Mouse (Mus musculus): ENCODE results near the gene Epha6. TPM values are rescaled to one million over a fixed set of nuclear protein-coding genes. Genes with fewer than 3 reads are reported as not detected.

Gene Epha6
- polyA plus RNA-seq, 1 experiment from 2014 or later = 0.34 TPM

DNA sequence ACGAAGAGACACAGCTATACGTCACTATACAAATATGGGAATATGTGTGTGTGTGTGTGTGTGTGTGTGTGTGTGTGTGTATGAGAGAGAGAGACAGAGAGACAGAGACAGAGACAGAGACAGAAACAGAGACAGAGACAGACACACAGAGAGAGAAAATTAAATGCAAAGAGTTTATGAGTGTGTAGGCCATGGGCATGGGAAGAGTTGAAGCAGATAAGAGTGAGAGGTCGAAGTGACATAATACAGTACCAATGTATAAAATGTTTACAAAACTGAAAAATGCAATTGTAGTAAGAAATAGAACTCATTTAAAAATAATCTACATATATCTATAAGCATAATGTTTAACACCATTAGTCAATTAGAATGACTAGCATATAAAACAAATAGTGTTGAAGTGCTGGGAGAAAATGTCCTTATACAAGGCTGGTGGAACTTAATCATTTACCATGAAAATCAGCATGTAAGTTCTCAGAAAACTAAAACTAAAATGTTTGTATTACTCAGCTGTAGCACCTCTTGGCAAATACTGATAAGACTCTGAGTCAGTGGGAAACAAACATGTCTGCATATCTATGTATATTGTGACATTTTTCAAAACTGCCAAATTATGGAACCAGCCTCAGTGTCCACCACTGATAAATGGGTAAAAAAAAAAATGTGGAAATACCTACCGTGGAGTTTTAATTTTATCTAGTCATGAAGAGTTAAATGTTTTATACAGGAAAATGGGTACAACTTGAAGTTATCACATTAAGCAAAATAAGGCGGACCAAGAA lies 371.2 kb downstream of the Epha6 start:
- 77% methylated on average over 5 of the region's 5 CpGs for WGBS
- H3K36me3 ChIP-seq (ENCODE audit: control insufficient read depth, insufficient read depth, low read length) = no peaks in the 10 kb centered on the region
- H3K4me3 ChIP-seq (replicated peaks; ENCODE audit: low read length) = no peak overlapping the region
- H3K9me3 ChIP-seq (replicated peaks; ENCODE audit: control insufficient read depth, low read length) = no peaks in the 10 kb centered on the region
- H3K4me2 ChIP-seq (ENCODE audit: low read depth, low read length) = no peak overlapping the region
- no peaks in the 10 kb centered on the region for H3K4me1 ChIP-seq (ENCODE audit: control insufficient read depth, insufficient read depth, low read length)
- no peak for ATAC-seq (ENCODE audit: insufficient read depth, low FRiP score)
- H3K27me3 ChIP-seq (ENCODE audit: control insufficient read depth, insufficient read depth, low read length) = no peaks in the 10 kb centered on the region
- no peak overlapping the region for H3K27ac ChIP-seq (ENCODE audit: low read length)
- no peak overlapping the region for H3K9ac ChIP-seq (ENCODE audit: low read length)

DNA sequence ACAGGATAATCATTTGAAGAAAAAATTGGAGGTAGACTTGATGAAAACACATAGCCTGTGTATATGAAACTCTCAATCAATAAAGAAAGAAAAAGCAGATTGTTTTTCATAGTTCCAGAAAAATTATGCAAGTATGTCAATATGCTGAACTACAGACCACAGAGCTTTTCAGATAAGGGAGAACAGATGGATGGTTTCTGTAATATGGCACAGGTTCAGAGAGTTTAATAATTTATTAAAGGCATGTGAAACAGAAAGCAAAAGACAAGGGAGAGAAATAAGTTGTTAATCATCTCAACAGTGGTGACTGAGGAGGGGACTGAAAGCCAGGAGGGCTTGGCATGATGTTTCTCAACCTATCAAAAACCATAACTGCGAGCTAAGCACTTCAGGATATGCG lies 372.3 kb downstream of the Epha6 start:
- Histone ChIP-seq H3K4me2 (ENCODE audit: low read depth, low read length) (no peak overlapping the region), H3K27ac (ENCODE audit: low read length) (no peak overlapping the region), H3K36me3 (ENCODE audit: control insufficient read depth, insufficient read depth, low read length) (no peaks in the 10 kb centered on the region), H3K9me3 (replicated peaks; ENCODE audit: control insufficient read depth, low read length) (no peaks in the 10 kb centered on the region), H3K27me3 (ENCODE audit: control insufficient read depth, insufficient read depth, low read length) (no peaks in the 10 kb centered on the region), H3K4me1 (ENCODE audit: control insufficient read depth, insufficient read depth, low read length) (no peaks in the 10 kb centered on the region), H3K9ac (ENCODE audit: low read length) (no peak overlapping the region), H3K4me3 (replicated peaks; ENCODE audit: low read length) (no peak overlapping the region)
- ATAC-seq (ENCODE audit: insufficient read depth, low FRiP score) = no peak
- 74% methylated on average over 2 of the region's 2 CpGs for WGBS

DNA sequence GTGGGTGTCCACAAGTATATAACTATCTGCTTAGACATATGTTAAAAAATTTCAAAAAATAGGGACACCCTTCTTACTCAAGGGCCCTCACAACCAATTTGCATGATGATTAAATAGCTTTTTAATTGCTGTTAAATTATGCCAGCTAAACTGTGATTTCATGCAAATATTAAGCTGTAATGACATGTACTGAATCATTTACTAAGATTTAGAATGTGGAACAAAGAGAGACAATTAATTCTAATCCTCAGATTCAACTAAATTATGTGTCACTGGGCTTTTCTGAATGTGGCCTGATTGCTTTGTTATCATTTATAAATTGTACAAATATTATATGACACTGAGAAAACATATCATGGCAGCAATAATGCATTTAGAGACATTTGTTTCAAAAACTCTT lies 396.2 kb downstream of the Epha6 start:
- H3K9me3 ChIP-seq (replicated peaks; ENCODE audit: control insufficient read depth, low read length) = no peaks in the 10 kb centered on the region
- H3K36me3 ChIP-seq (ENCODE audit: control insufficient read depth, insufficient read depth, low read length) = no peaks in the 10 kb centered on the region
- H3K27me3 ChIP-seq (ENCODE audit: control insufficient read depth, insufficient read depth, low read length) = no peaks in the 10 kb centered on the region
- H3K4me3 ChIP-seq (replicated peaks; ENCODE audit: low read length) = no peak overlapping the region
- no peak for ATAC-seq (ENCODE audit: insufficient read depth, low FRiP score)
- H3K4me1 ChIP-seq (ENCODE audit: control insufficient read depth, insufficient read depth, low read length) = no peaks in the 10 kb centered on the region
- no peak overlapping the region for H3K4me2 ChIP-seq (ENCODE audit: low read depth, low read length)
- H3K27ac ChIP-seq (ENCODE audit: low read length) = no peak overlapping the region
- no peak overlapping the region for H3K9ac ChIP-seq (ENCODE audit: low read length)

DNA sequence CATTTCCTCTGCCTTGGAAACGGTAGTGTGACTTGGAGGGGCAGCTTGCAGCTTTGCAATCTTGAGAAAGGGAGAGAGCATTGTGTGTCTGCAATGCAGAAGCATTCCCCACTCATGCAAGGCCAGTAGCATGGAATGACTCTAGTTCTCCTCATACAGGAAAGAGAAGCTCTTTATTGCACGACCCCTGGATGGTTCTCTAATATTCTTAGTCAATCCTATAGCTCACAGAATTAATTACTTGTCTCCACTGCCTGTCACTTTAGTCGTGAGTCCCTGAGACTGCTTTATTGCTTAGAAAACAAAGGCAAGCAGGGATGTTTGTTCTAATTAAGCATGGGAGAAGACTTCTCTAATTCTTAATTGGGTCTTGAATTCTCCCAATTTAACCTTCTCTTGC lies 429.8 kb downstream of the Epha6 start:
- 32% methylated on average over 3 of the region's 3 CpGs for WGBS
- Histone ChIP-seq H3K9ac (ENCODE audit: low read length) (no peak overlapping the region), H3K27me3 (ENCODE audit: control insufficient read depth, insufficient read depth, low read length) (no peaks in the 10 kb centered on the region), H3K4me1 (ENCODE audit: control insufficient read depth, insufficient read depth, low read length) (no peaks in the 10 kb centered on the region), H3K4me3 (replicated peaks; ENCODE audit: low read length) (no peak overlapping the region), H3K9me3 (replicated peaks; ENCODE audit: control insufficient read depth, low read length) (no peaks in the 10 kb centered on the region), H3K27ac (ENCODE audit: low read length) (no peak overlapping the region), H3K4me2 (ENCODE audit: low read depth, low read length) (no peak overlapping the region), H3K36me3 (ENCODE audit: control insufficient read depth, insufficient read depth, low read length) (no peaks in the 10 kb centered on the region)
- ATAC-seq (ENCODE audit: insufficient read depth, low FRiP score) = no peak

DNA sequence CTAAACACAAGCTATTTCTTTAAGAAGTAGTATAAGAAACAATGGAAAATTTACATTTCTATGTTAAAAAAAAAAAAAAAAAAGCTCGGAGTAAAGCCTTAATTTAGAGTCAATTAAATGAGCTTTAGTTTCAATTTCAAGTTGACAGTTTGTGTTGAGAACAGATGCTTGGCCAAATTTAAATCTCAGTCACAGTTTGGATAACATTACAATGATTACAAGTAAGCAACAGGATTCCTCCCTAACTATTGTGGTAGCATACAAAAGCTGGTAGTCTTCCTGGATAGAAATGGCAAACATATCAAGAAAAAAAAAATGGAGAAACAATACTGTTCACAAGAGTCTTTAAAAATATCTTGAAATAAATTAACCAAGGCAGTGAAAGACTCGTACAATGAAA lies 452.9 kb downstream of the Epha6 start:
- Histone ChIP-seq H3K27me3 (ENCODE audit: control insufficient read depth, insufficient read depth, low read length) (no peaks in the 10 kb centered on the region), H3K27ac (ENCODE audit: low read length) (no peak overlapping the region), H3K4me2 (ENCODE audit: low read depth, low read length) (no peak overlapping the region), H3K9me3 (replicated peaks; ENCODE audit: control insufficient read depth, low read length) (no peaks in the 10 kb centered on the region), H3K9ac (ENCODE audit: low read length) (no peak overlapping the region), H3K4me1 (ENCODE audit: control insufficient read depth, insufficient read depth, low read length) (no peaks in the 10 kb centered on the region), H3K4me3 (replicated peaks; ENCODE audit: low read length) (no peak overlapping the region), H3K36me3 (ENCODE audit: control insufficient read depth, insufficient read depth, low read length) (no peaks in the 10 kb centered on the region)
- ATAC-seq (ENCODE audit: insufficient read depth, low FRiP score) = no peak
- 74% methylated on average over 2 of the region's 2 CpGs for WGBS

DNA sequence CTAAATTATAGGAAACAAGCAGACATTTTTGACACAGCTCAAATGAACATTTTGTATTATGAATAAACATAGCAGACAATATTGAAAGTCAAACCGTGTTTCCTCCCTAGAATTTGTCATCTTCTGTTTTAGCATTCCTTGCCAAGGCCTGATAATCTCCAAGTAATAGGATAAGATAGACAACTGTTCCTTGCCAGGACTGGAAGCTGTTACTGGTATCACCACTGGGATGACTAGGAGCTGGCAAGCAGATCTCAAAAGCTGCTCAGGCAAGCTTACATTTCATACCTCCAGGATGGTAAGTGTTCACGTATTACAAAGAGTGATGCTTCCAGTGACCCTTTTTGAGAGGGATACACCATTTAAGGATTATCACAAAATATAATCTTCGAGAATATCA lies 461.0 kb downstream of the Epha6 start:
- 49% methylated on average over 3 of the region's 3 CpGs for WGBS
- H3K4me1 ChIP-seq (ENCODE audit: control insufficient read depth, insufficient read depth, low read length) = no peaks in the 10 kb centered on the region
- ATAC-seq (ENCODE audit: insufficient read depth, low FRiP score) = no peak

DNA sequence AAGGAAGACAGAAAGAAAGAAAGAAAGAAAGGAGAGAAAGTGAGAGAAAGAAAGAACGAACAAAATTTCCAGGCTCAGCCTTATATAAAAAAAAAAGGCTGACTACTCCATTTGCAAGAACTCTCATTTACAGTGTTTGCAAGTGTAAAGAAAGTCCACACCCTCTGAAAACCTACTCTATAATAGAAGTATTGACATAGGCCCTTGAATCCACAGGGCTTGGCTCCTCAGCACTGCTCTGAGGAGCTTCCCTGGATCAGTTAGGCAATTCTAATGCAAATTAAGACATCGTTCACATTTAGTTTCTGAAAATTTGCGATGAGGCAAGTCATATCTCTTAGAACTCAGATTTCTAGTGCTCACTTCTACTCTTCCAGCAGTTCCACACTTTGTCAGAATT lies 483.9 kb downstream of the Epha6 start:
- 71% methylated on average over 3 of the region's 3 CpGs for WGBS
- H3K36me3 ChIP-seq (ENCODE audit: control insufficient read depth, insufficient read depth, low read length) = no peaks in the 10 kb centered on the region
- no peaks in the 10 kb centered on the region for H3K9me3 ChIP-seq (replicated peaks; ENCODE audit: control insufficient read depth, low read length)
- H3K27me3 ChIP-seq (ENCODE audit: control insufficient read depth, insufficient read depth, low read length) = no peaks in the 10 kb centered on the region
- no peak overlapping the region for H3K4me3 ChIP-seq (replicated peaks; ENCODE audit: low read length)
- no peak overlapping the region for H3K27ac ChIP-seq (ENCODE audit: low read length)
- H3K4me2 ChIP-seq (ENCODE audit: low read depth, low read length) = no peak overlapping the region
- H3K9ac ChIP-seq (ENCODE audit: low read length) = no peak overlapping the region
- no peak for ATAC-seq (ENCODE audit: insufficient read depth, low FRiP score)
- H3K4me1 ChIP-seq (ENCODE audit: control insufficient read depth, insufficient read depth, low read length) = no peaks in the 10 kb centered on the region

More for the DNA sequence above, 461.0 kb downstream of the Epha6 start:
- Histone ChIP-seq H3K9me3 (replicated peaks; ENCODE audit: control insufficient read depth, low read length) (no peaks in the 10 kb centered on the region), H3K4me2 (ENCODE audit: low read depth, low read length) (no peak overlapping the region), H3K9ac (ENCODE audit: low read length) (no peak overlapping the region), H3K27me3 (ENCODE audit: control insufficient read depth, insufficient read depth, low read length) (no peaks in the 10 kb centered on the region), H3K27ac (ENCODE audit: low read length) (no peak overlapping the region), H3K36me3 (ENCODE audit: control insufficient read depth, insufficient read depth, low read length) (no peaks in the 10 kb centered on the region), H3K4me3 (replicated peaks; ENCODE audit: low read length) (no peak overlapping the region)

DNA sequence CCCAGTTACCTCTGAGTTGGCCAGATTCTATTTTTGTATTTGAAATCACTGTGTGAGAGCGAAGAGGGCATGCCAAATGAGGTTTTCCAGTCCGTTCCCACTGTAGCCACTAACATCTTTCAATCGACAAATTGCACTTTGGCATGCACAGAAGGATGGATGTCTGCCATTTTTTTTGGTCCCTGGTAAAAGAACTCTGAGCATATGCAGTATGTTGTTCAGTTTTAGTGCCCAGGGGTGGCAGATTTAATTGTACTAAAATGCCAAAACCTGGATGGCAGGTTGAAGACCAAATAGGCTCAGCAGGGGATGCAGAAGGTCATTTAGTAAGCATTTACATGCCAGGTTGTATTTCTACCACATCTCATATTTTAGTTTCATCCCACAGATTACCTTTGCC lies 503.1 kb downstream of the Epha6 start:
- H3K4me3 ChIP-seq (replicated peaks; ENCODE audit: low read length) = no peak overlapping the region
- no peaks in the 10 kb centered on the region for H3K9me3 ChIP-seq (replicated peaks; ENCODE audit: control insufficient read depth, low read length)
- H3K36me3 ChIP-seq (ENCODE audit: control insufficient read depth, insufficient read depth, low read length) = no peaks in the 10 kb centered on the region
- H3K27ac ChIP-seq (ENCODE audit: low read length) = no peak overlapping the region
- no peak overlapping the region for H3K9ac ChIP-seq (ENCODE audit: low read length)
- H3K27me3 ChIP-seq (ENCODE audit: control insufficient read depth, insufficient read depth, low read length) = no peaks in the 10 kb centered on the region
- H3K4me2 ChIP-seq (ENCODE audit: low read depth, low read length) = no peak overlapping the region
- no peak for ATAC-seq (ENCODE audit: insufficient read depth, low FRiP score)
- H3K4me1 ChIP-seq (ENCODE audit: control insufficient read depth, insufficient read depth, low read length) = no peaks in the 10 kb centered on the region
- WGBS = 78% methylated on average over 3 of the region's 3 CpGs

DNA sequence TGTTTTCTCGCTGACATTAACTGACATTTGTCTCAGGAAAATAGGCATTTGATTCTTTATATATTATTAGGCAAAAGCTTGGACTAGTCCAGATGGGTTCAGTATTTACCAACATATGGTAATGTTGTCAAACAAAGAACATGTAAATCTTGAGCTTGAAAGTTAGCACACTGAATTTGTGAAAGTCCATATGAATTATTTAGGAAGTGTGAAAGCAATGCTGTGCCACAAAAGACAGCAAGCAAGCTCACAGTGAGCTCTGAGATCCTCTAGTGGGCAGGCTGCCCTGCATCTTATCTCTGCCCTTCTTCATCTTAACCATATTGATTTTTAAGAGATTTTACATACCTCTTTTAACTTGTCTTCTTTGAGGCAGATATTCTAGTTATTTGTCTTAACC lies 510.0 kb downstream of the Epha6 start:
- Histone ChIP-seq H3K27me3 (ENCODE audit: control insufficient read depth, insufficient read depth, low read length) (no peaks in the 10 kb centered on the region), H3K27ac (ENCODE audit: low read length) (no peak overlapping the region), H3K4me2 (ENCODE audit: low read depth, low read length) (no peak overlapping the region), H3K4me1 (ENCODE audit: control insufficient read depth, insufficient read depth, low read length) (no peaks in the 10 kb centered on the region), H3K9ac (ENCODE audit: low read length) (no peak overlapping the region), H3K9me3 (replicated peaks; ENCODE audit: control insufficient read depth, low read length) (no peaks in the 10 kb centered on the region), H3K4me3 (replicated peaks; ENCODE audit: low read length) (no peak overlapping the region), H3K36me3 (ENCODE audit: control insufficient read depth, insufficient read depth, low read length) (no peaks in the 10 kb centered on the region)
- WGBS = 68% methylated on average over 1 of the region's 1 CpGs
- ATAC-seq (ENCODE audit: insufficient read depth, low FRiP score) = no peak

Measured in stomach, embryonic 16.5 days (tissue).